Mouse (Mus musculus) midbrain, embryonic 11.5 days (tissue): ENCODE results near the gene Sbno2. TPM values are rescaled to one million over a fixed set of nuclear protein-coding genes. Genes with fewer than 3 reads are reported as not detected.
A peak's percentile ranks its signal among the peaks of the same experiment; 100 is the strongest.

ENCODE experiments used
- ATAC-seq: fragments of 200-750 bp; cut with Nextera tagmentation; 2 replicates; pipeline ENCODE4 v1.8.0; 2017; ENCODE audit warnings: moderate TSS enrichment, moderate library complexity; ENCODE audit not compliant: low FRiP score
- DNase-seq: peaks from one replicate; pipeline ENCODE4 v3.0.0; 2015; ENCODE audit warnings: low spot score; ENCODE audit errors: missing footprints
- H3K27ac ChIP-seq: fragments of 300-500 bp; sonication (generic); 2 replicates; pipeline ENCODE4 v1.5.1; 2014; ENCODE audit warnings: low read depth, low read length
- H3K27me3 ChIP-seq: fragments of 300-500 bp; sonication (generic); 2 replicates; pipeline ENCODE4 v1.6.1; 2014; ENCODE audit warnings: mild to moderate bottlenecking, low read length, moderate library complexity, mixed read lengths; ENCODE audit not compliant: control insufficient read depth, insufficient read depth
- H3K36me3 ChIP-seq: fragments of 300-500 bp; sonication (generic); 2 replicates; pipeline ENCODE4 v1.6.1; 2014; ENCODE audit warnings: mild to moderate bottlenecking, low read length, moderate library complexity, mixed read lengths; ENCODE audit not compliant: control insufficient read depth, insufficient read depth
- H3K4me1 ChIP-seq: fragments of 300-500 bp; sonication (generic); 2 replicates; pipeline ENCODE4 v1.6.1; 2014; ENCODE audit warnings: low read length; ENCODE audit not compliant: control insufficient read depth, insufficient read depth
- H3K4me2 ChIP-seq: fragments of 300-500 bp; sonication (generic); 2 replicates; pipeline ENCODE4 v1.6.1; 2014; ENCODE audit warnings: mild to moderate bottlenecking, moderate library complexity
- H3K4me3 ChIP-seq: fragments of 300-500 bp; sonication (generic); 2 replicates; pipeline ENCODE4 v1.5.1; 2014; ENCODE audit warnings: low read depth, low read length
- H3K9ac ChIP-seq: fragments of 300-500 bp; sonication (generic); 2 replicates; pipeline ENCODE4 v1.6.1; 2014; ENCODE audit warnings: low read length
- H3K9me3 ChIP-seq: fragments of 300-500 bp; sonication (generic); 2 replicates; pipeline ENCODE4 v1.6.1; 2016; ENCODE audit warnings: low read length; ENCODE audit not compliant: control insufficient read depth
- WGBS: fragments of 180-500 bp; shearing (Covaris S2); extraction: QIAGEN DNeasy Blood & Tissue Kit; methylation state at CpG from one replicate; pipeline ENCODE4 v1.1.7; 2014; 5-methylcytosine and 5-hydroxymethylcytosine counted together
- polyA plus RNA-seq: library from polyadenylated mRNA; unstranded; fragments of >200 nt; fragmentation: Nextera tagmentation; extraction: Ambion mirVana; gene quantifications from 2 replicates; pipeline ENCODE4 v1.2.1, GENCODE M21; 2014

Gene Sbno2
- polyA plus RNA-seq, 1 experiment from 2014 or later, result 7.0 TPM

DNA sequence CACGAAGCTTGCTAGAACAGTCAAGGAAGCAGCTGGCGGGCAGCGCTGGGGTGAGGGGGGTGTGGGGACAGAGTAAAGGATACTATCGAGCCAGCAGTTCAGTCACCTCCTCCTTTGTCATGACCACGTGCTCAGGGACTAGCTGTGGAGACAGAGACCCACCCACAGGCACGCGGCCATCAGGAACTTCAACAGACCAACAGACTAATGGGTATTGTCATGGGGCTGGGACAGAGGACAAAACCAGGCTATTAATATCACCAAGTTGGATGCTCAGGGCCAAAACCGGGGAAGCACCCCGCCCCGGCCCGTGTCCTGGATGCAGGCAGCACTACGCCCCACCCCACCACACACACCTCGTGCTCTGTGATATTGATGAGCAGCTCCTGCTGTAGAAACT is 68.5 kb downstream of the Sbno2 start:
- H3K36me3 ChIP-seq, result peaks cover 17% of the 10 kb centered on the region
- no peaks in the 10 kb centered on the region for H3K9me3 ChIP-seq
- no peak overlapping the region for H3K4me2 ChIP-seq
- H3K27me3 ChIP-seq, result no peaks in the 10 kb centered on the region
- peaks cover 8% of the 10 kb centered on the region for H3K4me1 ChIP-seq
- no peak for ATAC-seq
- DNase-seq, result no peak
- no peak overlapping the region for H3K4me3 ChIP-seq
- no peak overlapping the region for H3K9ac ChIP-seq
- 89% methylated on average over 13 of the region's 13 CpGs for WGBS
- H3K27ac ChIP-seq, result no peak overlapping the region

DNA sequence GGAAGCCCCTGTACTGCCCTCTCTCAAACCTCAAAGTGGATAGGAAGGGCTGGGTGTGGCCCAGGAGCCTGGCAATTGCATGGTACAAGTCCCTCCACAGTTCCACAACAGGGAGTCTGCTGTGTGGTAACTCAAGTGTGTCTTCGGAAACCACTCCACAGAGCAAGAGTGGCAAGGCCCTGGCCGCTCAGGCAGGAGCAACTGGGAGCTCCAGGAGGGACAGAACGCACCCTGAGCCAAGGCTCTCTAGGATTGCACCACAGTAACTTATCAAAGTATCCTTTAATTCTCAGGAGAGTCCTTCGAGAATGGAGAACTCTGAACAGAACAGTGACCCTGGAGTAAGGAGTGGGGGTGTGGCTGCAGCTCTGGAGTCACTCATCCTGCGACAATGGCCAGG is 69.7 kb downstream of the Sbno2 start:
- peaks cover 17% of the 10 kb centered on the region for H3K36me3 ChIP-seq
- no peak overlapping the region for H3K4me3 ChIP-seq
- no peak for DNase-seq
- H3K4me1 ChIP-seq, result peaks cover 8% of the 10 kb centered on the region
- no peak for ATAC-seq
- H3K27me3 ChIP-seq, result no peaks in the 10 kb centered on the region
- H3K4me2 ChIP-seq, result no peak overlapping the region
- H3K9ac ChIP-seq, result no peak overlapping the region
- WGBS, result 91% methylated on average over 5 of the region's 5 CpGs
- no peak overlapping the region for H3K27ac ChIP-seq
- H3K9me3 ChIP-seq, result no peaks in the 10 kb centered on the region

DNA sequence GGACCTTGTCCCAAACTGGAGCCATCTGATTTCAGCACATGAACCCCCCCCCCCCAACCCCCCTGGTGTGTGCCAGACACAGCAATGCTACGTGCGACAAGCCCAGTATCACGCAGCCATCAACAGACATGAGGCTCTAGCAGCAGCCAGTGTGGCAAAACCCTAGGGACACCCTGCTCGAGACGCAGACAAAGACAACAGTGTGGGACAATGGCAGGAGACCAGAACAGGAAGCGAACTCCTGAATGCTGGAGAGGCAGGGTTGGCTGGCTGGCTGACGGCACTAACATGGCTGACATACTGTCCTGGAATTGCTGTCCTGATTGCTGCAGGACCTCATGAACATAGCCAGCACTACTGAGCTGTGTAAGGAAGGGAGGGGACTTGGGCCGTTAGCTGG is 70.2 kb downstream of the Sbno2 start:
- H3K9me3 ChIP-seq, result no peaks in the 10 kb centered on the region
- no peak overlapping the region for H3K9ac ChIP-seq
- 91% methylated on average over 8 of the region's 8 CpGs for WGBS
- H3K36me3 ChIP-seq, result peaks cover 17% of the 10 kb centered on the region
- H3K27me3 ChIP-seq, result no peaks in the 10 kb centered on the region
- DNase-seq (no peak), ATAC-seq (no peak)
- H3K4me2 ChIP-seq, result no peak overlapping the region
- H3K4me3 ChIP-seq, result no peak overlapping the region
- no peak overlapping the region for H3K27ac ChIP-seq
- H3K4me1 ChIP-seq, result peaks cover 8% of the 10 kb centered on the region

DNA sequence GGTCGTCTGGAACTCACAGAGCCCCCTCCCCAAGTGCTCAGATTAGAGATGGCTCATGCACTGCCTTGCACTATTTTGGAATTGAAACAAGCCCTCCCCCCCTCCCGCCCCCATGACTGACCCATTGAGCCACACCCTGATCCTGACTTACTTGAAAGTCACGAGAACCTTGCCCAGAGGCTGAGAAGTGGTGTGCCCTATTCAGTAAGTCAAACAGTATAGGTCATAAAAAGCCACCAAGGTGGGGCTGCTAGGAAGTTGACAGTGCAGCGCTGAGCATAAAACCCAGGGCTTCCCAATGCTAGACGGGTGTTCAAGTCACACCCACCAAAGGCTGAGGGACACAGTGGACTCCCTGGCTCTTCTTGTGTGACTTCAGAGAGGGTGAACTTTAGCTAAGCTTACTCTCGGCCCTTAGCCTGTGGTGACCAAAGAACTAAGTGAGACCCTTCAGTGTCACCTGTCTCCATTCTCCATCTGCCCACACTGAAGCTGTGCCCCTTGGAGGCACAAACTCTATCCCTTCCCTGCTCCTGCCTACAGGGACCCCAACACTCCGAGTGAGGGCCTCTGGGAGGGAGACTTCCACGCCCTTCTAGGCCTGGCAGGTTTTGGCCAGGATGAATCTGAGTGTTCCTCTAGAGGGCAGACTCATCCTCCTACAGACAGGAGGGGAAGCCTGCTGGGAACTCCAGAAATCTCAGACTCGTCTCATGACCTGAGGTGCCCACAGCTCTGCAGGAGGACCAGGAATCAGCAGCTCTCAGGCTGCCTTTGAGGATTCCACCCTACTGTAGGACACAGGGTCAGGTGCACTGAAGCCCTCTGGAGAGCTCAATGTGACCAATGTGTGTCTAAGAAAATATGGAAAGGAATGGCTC is 71.6 kb downstream of the Sbno2 start:
- Histone ChIP-seq H3K27ac (no peak overlapping the region), H3K4me1 (peaks cover 6% of the 10 kb centered on the region), H3K27me3 (no peaks in the 10 kb centered on the region), H3K36me3 (peaks cover 17% of the 10 kb centered on the region), H3K4me3 (no peak overlapping the region), H3K4me2 (no peak overlapping the region), H3K9me3 (no peaks in the 10 kb centered on the region), H3K9ac (no peak overlapping the region)
- DNase-seq (no peak), ATAC-seq (peak; percentile 34; the same call in 1 of the 2 replicates)
- WGBS, result 52% methylated on average over 9 of the region's 9 CpGs

DNA sequence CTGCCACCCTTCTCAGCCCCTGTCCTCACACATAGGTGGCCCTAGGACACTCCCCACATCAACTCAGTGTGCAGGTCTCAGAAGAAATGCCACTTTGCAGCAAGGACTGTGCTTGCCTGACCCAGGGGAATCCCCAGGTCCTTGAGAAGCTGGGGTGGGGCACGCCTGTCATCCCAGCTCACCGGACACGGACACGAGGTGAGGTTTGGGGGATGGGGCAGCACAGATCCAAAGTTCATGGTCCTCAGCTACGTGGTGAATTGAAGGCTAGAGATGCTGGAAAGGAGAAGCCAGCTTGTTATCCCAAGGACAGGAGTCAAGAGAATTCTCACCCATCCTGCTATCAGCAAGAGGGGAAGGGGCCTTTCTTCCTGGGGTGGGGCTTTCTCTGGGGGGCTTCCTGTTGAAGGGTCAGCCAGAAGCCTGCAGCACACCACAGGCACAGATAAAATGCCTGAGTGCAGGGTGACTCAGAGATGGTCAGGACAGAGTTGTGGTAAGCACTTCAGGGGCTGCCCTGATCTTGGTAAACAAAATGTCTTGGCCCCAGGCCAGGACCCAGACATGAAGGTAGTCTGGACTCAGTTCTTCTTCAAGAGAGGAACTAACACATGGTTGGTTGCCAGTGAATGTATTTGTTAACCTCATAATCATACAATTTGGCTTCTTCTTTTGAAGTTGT is 72.4 kb downstream of the Sbno2 start:
- H3K27ac ChIP-seq, result no peak overlapping the region
- peaks cover 15% of the 10 kb centered on the region for H3K36me3 ChIP-seq
- DNase-seq (no peak), ATAC-seq (no peak)
- WGBS, result 75% methylated on average over 5 of the region's 5 CpGs
- no peak overlapping the region for H3K4me3 ChIP-seq
- no peaks in the 10 kb centered on the region for H3K9me3 ChIP-seq
- no peaks in the 10 kb centered on the region for H3K4me1 ChIP-seq
- no peaks in the 10 kb centered on the region for H3K27me3 ChIP-seq
- H3K9ac ChIP-seq, result no peak overlapping the region
- H3K4me2 ChIP-seq, result no peak overlapping the region

DNA sequence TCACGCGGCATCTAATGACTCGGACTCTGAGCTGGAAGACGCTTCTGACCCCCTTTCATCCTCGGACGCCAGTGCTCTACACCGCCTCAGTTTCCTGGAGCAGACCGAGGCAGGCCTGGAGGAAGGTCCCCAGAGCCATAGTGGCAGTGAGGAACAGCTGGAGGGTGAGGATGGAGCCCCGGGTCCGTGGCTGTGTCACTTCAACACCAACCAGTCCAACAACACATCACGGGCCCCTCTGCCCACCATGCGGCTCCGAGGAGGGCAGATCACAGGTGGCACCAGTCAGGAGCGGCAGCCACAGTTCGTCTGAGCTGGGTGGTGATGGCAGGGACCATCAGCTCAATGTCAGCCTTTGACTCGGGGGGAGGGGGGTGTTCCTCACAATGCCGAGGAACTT is 74.6 kb downstream of the Sbno2 start:
- no peaks in the 10 kb centered on the region for H3K27me3 ChIP-seq
- DNase-seq (no peak), ATAC-seq (no peak)
- H3K36me3 ChIP-seq, result peaks cover 5% of the 10 kb centered on the region
- no peak overlapping the region for H3K9ac ChIP-seq
- H3K27ac ChIP-seq, result no peak overlapping the region
- 89% methylated on average over 17 of the region's 17 CpGs for WGBS
- no peak overlapping the region for H3K4me3 ChIP-seq
- no peak overlapping the region for H3K4me2 ChIP-seq
- no peaks in the 10 kb centered on the region for H3K9me3 ChIP-seq
- H3K4me1 ChIP-seq, result no peaks in the 10 kb centered on the region

DNA sequence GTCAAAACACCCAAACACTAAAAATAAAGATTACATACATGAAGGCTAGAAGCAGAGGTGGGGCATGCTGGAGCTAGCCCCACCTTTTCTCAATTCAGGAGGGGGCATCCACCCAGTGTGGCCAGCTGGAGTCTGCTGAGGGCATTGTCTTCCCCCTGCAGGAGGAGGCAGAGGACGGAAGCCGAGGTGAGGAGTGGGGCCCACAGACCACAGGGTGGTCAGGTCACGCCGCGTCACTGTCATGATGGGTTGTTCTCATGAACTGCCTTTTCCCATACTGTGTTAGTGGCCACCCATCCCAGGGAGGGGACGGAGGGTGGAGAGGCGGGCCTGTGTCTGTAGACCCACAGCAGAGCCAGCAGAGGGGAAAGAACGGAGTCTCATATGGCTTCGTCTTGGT is 75.2 kb downstream of the Sbno2 start:
- ATAC-seq (no peak), DNase-seq (no peak)
- no peak overlapping the region for H3K4me2 ChIP-seq
- H3K27me3 ChIP-seq, result no peaks in the 10 kb centered on the region
- no peaks in the 10 kb centered on the region for H3K4me1 ChIP-seq
- no peak overlapping the region for H3K27ac ChIP-seq
- no peaks in the 10 kb centered on the region for H3K9me3 ChIP-seq
- no peak overlapping the region for H3K9ac ChIP-seq
- 87% methylated on average over 9 of the region's 9 CpGs for whole genome bisulfite sequencing
- H3K4me3 ChIP-seq, result no peak overlapping the region
- peaks cover 1% of the 10 kb centered on the region for H3K36me3 ChIP-seq

DNA sequence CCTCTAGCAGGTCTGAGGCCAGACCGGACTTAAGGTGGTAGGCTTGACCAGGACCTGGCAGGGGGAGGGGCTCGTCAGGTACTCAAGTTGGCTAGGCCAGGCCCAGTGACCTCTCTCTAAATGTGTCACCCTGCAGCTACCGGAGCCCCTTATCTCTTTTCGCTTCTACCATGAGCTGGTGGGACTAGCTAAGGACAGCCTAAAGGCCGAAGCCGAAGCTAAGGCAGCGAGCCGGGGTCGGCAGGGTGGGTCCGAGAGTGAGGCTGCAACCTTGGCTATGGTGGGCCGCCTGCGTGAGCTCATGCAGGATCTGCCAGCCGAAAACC is 76.9 kb downstream of the Sbno2 start:
- no peak overlapping the region for H3K4me3 ChIP-seq
- no peak overlapping the region for H3K9ac ChIP-seq
- no peak overlapping the region for H3K4me2 ChIP-seq
- no peak overlapping the region for H3K27ac ChIP-seq
- 91% methylated on average over 13 of the region's 13 CpGs for WGBS
- H3K36me3 ChIP-seq, result no peaks in the 10 kb centered on the region
- no peak for ATAC-seq
- DNase-seq, result no peak
- no peaks in the 10 kb centered on the region for H3K9me3 ChIP-seq
- H3K27me3 ChIP-seq, result no peaks in the 10 kb centered on the region
- no peaks in the 10 kb centered on the region for H3K4me1 ChIP-seq

DNA sequence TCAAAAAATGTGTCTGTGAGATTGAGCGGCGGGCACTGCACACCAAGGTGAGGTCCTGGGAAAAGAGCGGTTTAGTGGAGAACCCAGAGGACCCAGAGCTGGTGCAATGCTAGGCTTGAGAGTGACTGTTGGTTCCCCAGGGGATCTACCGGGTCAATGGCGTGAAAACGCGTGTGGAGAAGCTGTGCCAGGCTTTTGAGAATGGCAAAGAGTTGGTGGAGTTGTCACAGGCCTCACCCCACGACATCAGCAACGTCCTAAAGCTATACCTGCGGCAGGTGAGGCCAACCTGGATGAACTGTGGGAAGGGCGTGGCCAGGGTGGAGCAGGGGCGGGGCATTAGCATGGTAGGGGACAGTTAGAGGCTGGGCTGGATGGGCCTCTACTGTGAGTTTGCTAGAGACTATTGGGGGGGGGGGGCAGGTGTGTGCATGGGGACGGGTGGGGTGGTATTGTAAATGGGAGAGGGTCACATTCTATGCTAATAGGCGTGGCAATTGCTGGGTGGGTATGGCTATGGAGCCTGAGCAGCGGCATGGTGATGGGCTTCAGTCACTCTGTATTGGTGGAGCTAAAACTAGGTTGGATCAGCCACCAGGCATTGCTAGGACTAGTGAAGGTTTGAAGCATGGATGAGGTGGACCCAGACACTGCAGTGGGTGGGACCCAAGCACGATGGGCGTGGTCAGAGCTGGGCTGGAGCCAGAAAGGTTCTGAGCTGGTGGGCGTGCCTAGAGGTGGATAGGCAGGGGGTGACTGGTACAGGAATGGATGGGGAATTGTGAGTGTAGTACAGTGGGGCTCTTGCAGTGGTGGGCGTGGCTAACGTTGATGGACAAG is 77.5 kb downstream of the Sbno2 start:
- Histone ChIP-seq H3K27ac (no peak overlapping the region), H3K4me3 (no peak overlapping the region), H3K9me3 (no peaks in the 10 kb centered on the region), H3K4me1 (no peaks in the 10 kb centered on the region), H3K36me3 (no peaks in the 10 kb centered on the region), H3K27me3 (no peaks in the 10 kb centered on the region), H3K9ac (no peak overlapping the region), H3K4me2 (no peak overlapping the region)
- ATAC-seq (no peak), DNase-seq (no peak)
- 73% methylated on average over 20 of the region's 20 CpGs for WGBS
